Mouse (Mus musculus): ENCODE measurements around the gene Zkscan1. TPM values are rescaled to one million over a fixed set of nuclear protein-coding genes. Genes with fewer than 3 reads are reported as not detected.

The Zkscan1 gene
- polyA plus RNA-seq, 2 experiments = 9.8 to 25.3 TPM

- Histone ChIP-seq H3K36me3 (ENCODE audit: control insufficient read depth, insufficient read depth, low read length) (peaks cover 16% of the 10 kb centered on the region), H3K4me2 (replicated peaks; ENCODE audit: low read depth, low read length, severe bottlenecking) (peak overlapping the region; percentile 45), H3K9me3 (ENCODE audit: control insufficient read depth, low read length) (no peaks in the 10 kb centered on the region), H3K4me3 (replicated peaks; ENCODE audit: low read length) (peak overlapping the region; percentile 61), H3K4me1 (ENCODE audit: control insufficient read depth, insufficient read depth, low read length) (peaks cover 9% of the 10 kb centered on the region), H3K9ac (ENCODE audit: low read depth, low read length, severe bottlenecking) (peak overlapping the region; percentile 67), H3K27me3 (ENCODE audit: control insufficient read depth, insufficient read depth, low read length) (no peaks in the 10 kb centered on the region), H3K27ac (replicated peaks; ENCODE audit: low read depth, low read length) (peak overlapping the region; percentile 92)
- no peak for TF ChIP-seq POLR2A (IDR thresholded peaks at IDR 0.05; ENCODE audit: borderline replicate concordance, extremely low read depth, insufficient read depth, insufficient read length)
- WGBS = 5% methylated on average over 16 of the region's 16 CpGs
- DNase-seq (ENCODE audit: low spot score) = no peak
- ATAC-seq (ENCODE audit: low FRiP score, low read depth) = 0 out of 2 replicates have a peak, but pooled peaks have one; percentile 17
Observed at GRCm38 (mm10) chr5:138117199-138118015, 32.5 kb downstream of the Zkscan1 start.

- Histone ChIP-seq H3K36me3 (ENCODE audit: control insufficient read depth, insufficient read depth, low read length) (peaks cover 18% of the 10 kb centered on the region), H3K4me3 (replicated peaks; ENCODE audit: low read length) (peak overlapping the region; percentile 61), H3K9me3 (ENCODE audit: control insufficient read depth, low read length) (no peaks in the 10 kb centered on the region), H3K27ac (replicated peaks; ENCODE audit: low read depth, low read length) (no peak overlapping the region), H3K27me3 (ENCODE audit: control insufficient read depth, insufficient read depth, low read length) (no peaks in the 10 kb centered on the region), H3K4me2 (replicated peaks; ENCODE audit: low read depth, low read length, severe bottlenecking) (peak overlapping the region; percentile 45), H3K4me1 (ENCODE audit: control insufficient read depth, insufficient read depth, low read length) (peaks cover 9% of the 10 kb centered on the region), H3K9ac (ENCODE audit: low read depth, low read length, severe bottlenecking) (peak overlapping the region; percentile 67; the same call in 1 of the 2 replicates)
- DNase-seq (ENCODE audit: low spot score) = no peak
- no peak for TF ChIP-seq POLR2A (IDR thresholded peaks at IDR 0.05; ENCODE audit: borderline replicate concordance, extremely low read depth, insufficient read depth, insufficient read length)
- ATAC-seq (ENCODE audit: low FRiP score, low read depth) = no peak
- WGBS = 73% methylated on average over 3 of the region's 3 CpGs
Observed at GRCm38 (mm10) chr5:138118041-138118440, 33.2 kb downstream of the Zkscan1 start.

- Histone ChIP-seq H3K27ac (replicated peaks; ENCODE audit: low read depth, low read length) (no peak overlapping the region), H3K4me2 (replicated peaks; ENCODE audit: low read depth, low read length, severe bottlenecking) (no peak overlapping the region), H3K4me3 (replicated peaks; ENCODE audit: low read length) (no peak overlapping the region), H3K27me3 (ENCODE audit: control insufficient read depth, insufficient read depth, low read length) (no peaks in the 10 kb centered on the region), H3K9me3 (ENCODE audit: control insufficient read depth, low read length) (no peaks in the 10 kb centered on the region), H3K9ac (ENCODE audit: low read depth, low read length, severe bottlenecking) (no peak overlapping the region), H3K4me1 (ENCODE audit: control insufficient read depth, insufficient read depth, low read length) (no peaks in the 10 kb centered on the region), H3K36me3 (ENCODE audit: control insufficient read depth, insufficient read depth, low read length) (peaks cover 72% of the 10 kb centered on the region)
- TF ChIP-seq POLR2A (IDR thresholded peaks at IDR 0.05; ENCODE audit: borderline replicate concordance, extremely low read depth, insufficient read depth, insufficient read length) = no peak
- ATAC-seq (ENCODE audit: low FRiP score, low read depth) (no peak), DNase-seq (ENCODE audit: low spot score) (no peak)
- WGBS = 83% methylated on average over 5 of the region's 5 CpGs
Observed at GRCm38 (mm10) chr5:138132425-138133064, 47.7 kb downstream of the Zkscan1 start.

GRCm38 (mm10) chr5:138137257-138137656, 52.4 kb downstream of the Zkscan1 start:
- Histone ChIP-seq H3K27me3 (ENCODE audit: control insufficient read depth, insufficient read depth, low read length) (no peaks in the 10 kb centered on the region), H3K4me3 (replicated peaks; ENCODE audit: low read length) (no peak overlapping the region), H3K27ac (replicated peaks; ENCODE audit: low read depth, low read length) (no peak overlapping the region), H3K4me1 (ENCODE audit: control insufficient read depth, insufficient read depth, low read length) (no peaks in the 10 kb centered on the region), H3K36me3 (ENCODE audit: control insufficient read depth, insufficient read depth, low read length) (peaks cover 33% of the 10 kb centered on the region), H3K4me2 (replicated peaks; ENCODE audit: low read depth, low read length, severe bottlenecking) (no peak overlapping the region), H3K9me3 (ENCODE audit: control insufficient read depth, low read length) (no peaks in the 10 kb centered on the region), H3K9ac (ENCODE audit: low read depth, low read length, severe bottlenecking) (no peak overlapping the region)
- 88% methylated on average over 4 of the region's 4 CpGs for WGBS
- no peak for TF ChIP-seq POLR2A (IDR thresholded peaks at IDR 0.05; ENCODE audit: borderline replicate concordance, extremely low read depth, insufficient read depth, insufficient read length)
- DNase-seq (ENCODE audit: low spot score) (no peak), ATAC-seq (ENCODE audit: low FRiP score, low read depth) (no peak)

GRCm38 (mm10) chr5:138137935-138138549, 53.2 kb downstream of the Zkscan1 start:
- 68% methylated on average over 8 of the region's 8 CpGs for WGBS
- Histone ChIP-seq H3K4me1 (ENCODE audit: control insufficient read depth, insufficient read depth, low read length) (no peaks in the 10 kb centered on the region), H3K4me3 (replicated peaks; ENCODE audit: low read length) (no peak overlapping the region), H3K4me2 (replicated peaks; ENCODE audit: low read depth, low read length, severe bottlenecking) (no peak overlapping the region), H3K9ac (ENCODE audit: low read depth, low read length, severe bottlenecking) (no peak overlapping the region), H3K27me3 (ENCODE audit: control insufficient read depth, insufficient read depth, low read length) (no peaks in the 10 kb centered on the region), H3K27ac (replicated peaks; ENCODE audit: low read depth, low read length) (no peak overlapping the region), H3K9me3 (ENCODE audit: control insufficient read depth, low read length) (no peaks in the 10 kb centered on the region), H3K36me3 (ENCODE audit: control insufficient read depth, insufficient read depth, low read length) (peaks cover 30% of the 10 kb centered on the region)
- ATAC-seq (ENCODE audit: low FRiP score, low read depth) = peak; percentile 67
- no peak for TF ChIP-seq POLR2A (IDR thresholded peaks at IDR 0.05; ENCODE audit: borderline replicate concordance, extremely low read depth, insufficient read depth, insufficient read length)
- DNase-seq (ENCODE audit: low spot score) = peak; percentile 75

All from limb, embryonic 14.5 days (tissue).